Mouse (Mus musculus) left cerebral cortex, adult 2 months (tissue): Measurements from ENCODE around the gene Trmt10a. TPM values are rescaled to one million over a fixed set of nuclear protein-coding genes. Genes with fewer than 3 reads are reported as not detected.

Experiments
- DNase-seq, 2 experiments: peaks; one replicate each; pipeline ENCODE4 v3.0.0; 2021 to 2022; ENCODE audit warnings: low spot score in 2 of 2, mixed read lengths in 1 of 2; ENCODE audit errors: extremely low spot score in 1 of 2
- H3K27ac ChIP-seq: fragments of 200-600 bp; 2 replicates; pipeline ENCODE4 v1.8.1; 2022
- H3K4me3 ChIP-seq: fragments of 200-600 bp; 2 replicates; pipeline ENCODE4 v1.8.1; 2022
- CTCF ChIP-seq: fragments of 200-600 bp; IDR thresholded peaks from 2 replicates; pipeline ENCODE4 v1.8.1; 2022; ENCODE audit warnings: antibody characterized with exemption, mild to moderate bottlenecking, moderate library complexity
- intact Hi-C: fragments of 180-260 bp; cut with DNase I; formaldehyde crosslinking; loops from one replicate; pipeline ENCODE4 v1.15.1; 2025
- total RNA-seq, 2 experiments: library from RNA; stranded (reverse); gene quantifications; 2 replicates each; pipeline ENCODE4 v1.2.3; 2021

The Trmt10a gene
- total RNA-seq, 2 experiments from 2014 or later: 5.8 to 6.2 TPM

DNA sequence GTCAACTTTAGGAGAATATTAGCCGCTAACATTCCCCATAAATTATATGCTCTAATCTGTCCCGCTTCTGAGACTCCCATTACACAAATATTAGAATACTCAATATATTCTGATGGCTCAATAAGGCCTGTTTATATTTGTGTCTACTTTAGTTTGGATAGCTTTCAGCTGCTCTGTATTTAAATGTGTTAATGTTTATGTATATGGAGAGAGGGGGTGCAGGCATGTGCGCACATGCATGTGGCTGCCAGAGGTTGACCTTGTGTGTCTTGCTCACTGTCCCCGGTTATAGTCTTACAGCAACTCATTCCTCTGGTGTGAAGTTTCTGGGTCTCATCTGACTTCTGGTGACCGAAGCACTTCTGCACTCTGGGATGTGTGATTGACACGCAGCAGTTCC lies 32.3 kb downstream of the Trmt10a start:
- no peak for TF ChIP-seq CTCF
- no peak overlapping the region for H3K27ac ChIP-seq
- H3K4me3 ChIP-seq: no peak overlapping the region
- no peak for DNase-seq
- intact Hi-C loops: no loop called here

DNA sequence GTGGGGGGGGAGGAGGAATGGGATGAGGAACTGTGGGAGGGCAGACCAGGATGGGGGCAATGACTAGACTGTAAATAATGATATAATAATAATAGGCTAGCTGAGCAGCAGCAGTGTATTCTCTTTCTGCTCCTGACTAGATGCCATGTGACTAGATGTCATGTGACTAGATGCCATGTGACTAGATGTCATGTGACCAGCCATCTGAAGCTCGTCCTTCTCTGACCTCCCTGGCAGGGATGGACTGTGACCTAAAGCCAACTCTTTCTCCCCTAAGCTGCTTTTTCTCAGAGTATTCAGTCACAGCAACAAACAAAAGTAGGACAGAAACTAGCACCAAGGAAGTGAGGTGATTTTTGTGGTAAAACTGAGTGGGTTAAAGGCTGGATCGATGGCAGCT lies 38.8 kb downstream of the Trmt10a start:
- H3K4me3 ChIP-seq: no peak overlapping the region
- H3K27ac ChIP-seq: no peak overlapping the region
- intact Hi-C loops: no loop called here
- no peak for DNase-seq
- no peak for TF ChIP-seq CTCF

DNA sequence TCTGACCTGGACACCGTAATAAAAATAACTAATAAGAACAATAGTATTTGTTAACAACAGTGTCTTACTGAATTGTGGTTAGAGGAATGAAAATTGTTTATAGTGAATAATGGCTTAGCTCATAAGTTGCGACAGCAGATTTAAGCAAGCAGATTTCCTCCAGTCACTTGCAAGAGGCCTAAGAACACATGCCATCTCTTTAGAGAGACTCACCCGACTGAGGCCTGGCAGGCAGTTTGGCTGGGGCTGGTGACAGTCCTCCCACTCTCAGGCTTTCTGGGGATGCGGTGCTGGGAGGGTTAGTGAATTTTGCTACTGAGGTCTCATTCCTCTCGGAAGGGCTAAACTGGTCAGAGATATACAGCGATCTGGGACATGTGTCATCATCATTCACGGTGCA lies 40.1 kb downstream of the Trmt10a start:
- no peak overlapping the region for H3K27ac ChIP-seq
- H3K4me3 ChIP-seq: no peak overlapping the region
- no peak for TF ChIP-seq CTCF
- DNase-seq: no peak
- intact Hi-C loops: no loop called here

DNA sequence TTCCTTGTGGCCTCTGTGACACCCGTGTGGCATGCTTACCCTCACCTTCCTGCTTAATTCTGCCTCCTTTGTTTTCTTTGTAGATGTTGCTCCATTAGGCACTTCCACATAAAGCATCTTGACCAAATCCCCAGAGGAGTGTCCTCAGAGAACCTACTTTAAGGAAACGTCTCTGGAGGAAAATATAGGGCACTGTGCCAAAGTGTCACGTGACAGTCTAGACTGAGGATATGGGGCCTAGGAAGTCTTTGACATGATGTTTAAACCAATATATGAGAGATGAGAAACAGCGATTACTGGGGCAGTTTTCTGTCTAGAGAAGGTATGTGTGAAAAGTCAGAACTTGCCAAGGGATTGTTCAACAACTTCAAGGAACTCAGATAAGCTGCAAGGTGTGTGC lies 42.0 kb downstream of the Trmt10a start:
- intact Hi-C loops: no loop called here
- no peak overlapping the region for H3K4me3 ChIP-seq
- no peak for DNase-seq
- TF ChIP-seq CTCF: no peak
- no peak overlapping the region for H3K27ac ChIP-seq

DNA sequence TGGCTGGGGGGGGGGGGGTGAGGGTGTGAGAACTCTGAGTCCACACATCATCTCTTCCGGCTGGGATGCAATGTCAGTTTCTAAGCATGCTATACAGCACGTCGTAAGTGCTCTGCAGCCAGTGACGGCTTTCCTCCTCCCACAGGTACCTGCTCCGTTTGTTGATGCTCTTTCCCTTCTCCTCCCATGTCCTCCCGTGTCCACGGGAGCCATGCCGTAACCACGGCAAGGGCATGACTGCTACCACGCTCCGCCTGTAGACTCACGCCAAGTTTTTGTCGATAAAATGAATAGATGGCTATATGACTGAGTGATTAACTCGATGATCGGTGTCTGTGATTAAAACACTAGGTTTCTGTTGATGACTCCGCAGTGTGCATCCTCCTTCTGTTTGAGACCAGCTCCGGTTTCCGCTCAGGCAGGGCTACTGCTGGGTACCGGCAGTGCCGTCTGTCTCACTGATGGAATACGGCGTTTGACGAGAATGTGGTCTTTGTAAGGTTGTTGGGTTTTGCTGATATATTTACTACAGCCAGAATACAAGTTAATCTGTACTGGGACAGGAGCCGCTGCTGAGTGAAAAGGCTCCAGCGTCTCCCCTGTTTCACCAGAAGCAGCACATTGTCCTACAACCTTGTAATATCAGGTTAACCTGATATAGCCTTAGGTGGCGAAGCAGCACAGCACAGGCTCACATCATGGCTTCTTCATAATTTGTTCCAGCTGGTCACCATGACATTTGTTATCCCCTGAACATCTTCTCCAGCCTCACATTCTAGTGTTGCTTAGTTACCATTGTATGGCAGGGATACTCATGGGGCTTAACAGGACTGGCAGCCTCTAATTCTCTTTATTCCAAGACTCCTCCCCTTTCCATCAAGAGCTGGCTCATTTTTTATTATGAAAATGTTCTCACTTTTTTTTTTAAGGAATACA lies 43.0 kb downstream of the Trmt10a start:
- no peak for DNase-seq
- TF ChIP-seq CTCF: no peak
- intact Hi-C loops: no loop called here
- H3K27ac ChIP-seq: no peak overlapping the region
- no peak overlapping the region for H3K4me3 ChIP-seq

DNA sequence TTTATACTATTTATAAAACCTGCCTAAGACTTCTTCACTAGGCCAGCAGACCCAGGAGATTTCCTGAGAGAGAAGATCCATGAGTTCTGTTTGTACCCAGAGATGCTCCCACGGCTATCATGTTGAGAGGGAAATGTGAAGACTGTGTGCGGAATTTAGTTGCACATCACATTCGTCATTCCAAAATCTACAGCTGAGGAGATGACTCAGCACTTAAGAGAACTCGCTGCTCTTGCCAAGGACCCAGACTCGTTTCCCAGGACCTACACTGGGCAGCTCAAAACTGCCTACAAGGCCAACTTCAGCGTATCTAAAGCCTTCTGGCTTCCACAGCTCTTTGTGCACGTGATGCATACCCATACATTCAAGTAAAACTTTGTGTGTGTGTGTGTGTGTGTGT lies 49.0 kb downstream of the Trmt10a start:
- no peak overlapping the region for H3K27ac ChIP-seq
- DNase-seq: no peak
- no peak for TF ChIP-seq CTCF
- intact Hi-C loops: no loop called here
- no peak overlapping the region for H3K4me3 ChIP-seq

DNA sequence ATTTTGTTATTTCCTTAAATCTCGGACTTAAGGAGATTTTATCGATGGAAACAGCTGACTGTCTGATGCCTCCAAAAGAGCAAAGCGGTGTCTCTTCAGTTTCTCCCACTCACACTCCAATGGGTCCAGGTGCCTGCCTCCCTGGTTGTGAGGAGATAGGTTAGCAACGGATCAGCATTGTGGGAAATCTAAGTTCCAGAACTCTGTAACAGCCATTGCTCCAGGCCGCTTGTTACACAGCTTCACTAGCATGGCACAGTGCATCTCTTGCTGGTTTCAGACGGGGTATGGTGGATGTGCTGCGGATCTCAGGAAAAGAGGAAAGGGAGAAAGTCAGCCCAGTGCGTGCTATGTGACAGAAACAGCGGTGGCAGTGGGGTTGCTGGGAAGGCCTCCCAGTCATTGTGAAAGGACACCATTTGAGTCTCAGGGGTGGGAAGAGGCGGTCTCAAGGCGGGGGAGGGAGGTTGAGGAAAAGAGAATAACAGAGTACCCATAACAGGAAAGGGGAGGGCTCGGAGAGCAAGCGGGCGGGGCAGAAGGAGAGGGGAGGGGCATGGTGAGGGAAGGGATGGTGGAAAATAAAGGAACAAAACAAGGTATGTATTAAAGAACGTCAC lies 50.5 kb downstream of the Trmt10a start, which contains the start of gene 4930579F01Rik:
4930579F01Rik (minus strand) TSS at position 143 of the 620 bp plus-strand sequence.
- intact Hi-C loops: no loop called here
- Histone ChIP-seq H3K4me3 (no peak within 1 kb of the TSS), H3K27ac (no peak within 1 kb of the TSS)
- DNase-seq: no peak
- TF ChIP-seq CTCF: no peak

DNA sequence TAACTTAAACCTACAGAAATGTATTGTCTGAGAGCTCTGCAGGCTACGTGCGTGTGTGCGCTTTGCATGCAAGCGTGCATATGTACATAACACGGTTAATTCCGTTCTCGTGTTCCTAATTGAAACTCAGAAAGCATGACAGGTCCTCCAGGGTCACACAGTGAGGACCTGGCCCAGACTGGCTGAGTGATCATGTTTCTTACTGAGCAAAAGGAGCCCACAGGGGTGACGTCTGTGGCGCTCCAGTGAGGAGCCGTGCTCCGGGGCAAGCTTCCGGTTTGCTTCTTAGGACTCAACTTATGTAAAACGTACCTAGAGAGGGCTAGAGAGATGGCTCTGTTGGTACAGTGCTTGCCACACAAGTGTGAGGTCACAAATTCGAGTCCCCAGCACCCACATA lies 53.8 kb downstream of the Trmt10a start:
- DNase-seq: no peak
- intact Hi-C loops: no loop called here
- TF ChIP-seq CTCF: no peak

DNA sequence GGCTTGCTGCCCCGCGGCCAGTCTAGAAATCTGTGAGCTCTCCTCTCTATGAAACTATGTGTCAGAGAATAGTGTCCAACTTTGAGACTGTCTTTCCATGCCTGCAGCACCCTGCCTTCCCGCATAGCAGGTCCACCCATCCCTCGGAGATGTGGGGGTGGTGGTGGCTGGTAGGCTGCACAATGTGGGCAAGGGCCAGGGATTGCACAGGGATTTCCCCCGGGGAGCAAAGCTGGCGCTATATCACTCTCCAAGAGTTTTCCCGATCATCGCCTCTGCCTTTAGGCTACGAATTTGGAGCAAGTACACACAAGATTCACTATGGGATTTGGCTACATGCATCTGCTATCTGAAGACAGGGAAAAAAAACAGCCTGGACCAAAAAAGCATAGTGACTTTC lies 54.3 kb downstream of the Trmt10a start:
- Histone ChIP-seq H3K4me3 (no peak overlapping the region), H3K27ac (no peak overlapping the region)
- intact Hi-C loops: no loop called here
- no peak for DNase-seq
- no peak for TF ChIP-seq CTCF

More for the DNA sequence above, 53.8 kb downstream of the Trmt10a start:
- Histone ChIP-seq H3K27ac (no peak overlapping the region), H3K4me3 (no peak overlapping the region)

DNA sequence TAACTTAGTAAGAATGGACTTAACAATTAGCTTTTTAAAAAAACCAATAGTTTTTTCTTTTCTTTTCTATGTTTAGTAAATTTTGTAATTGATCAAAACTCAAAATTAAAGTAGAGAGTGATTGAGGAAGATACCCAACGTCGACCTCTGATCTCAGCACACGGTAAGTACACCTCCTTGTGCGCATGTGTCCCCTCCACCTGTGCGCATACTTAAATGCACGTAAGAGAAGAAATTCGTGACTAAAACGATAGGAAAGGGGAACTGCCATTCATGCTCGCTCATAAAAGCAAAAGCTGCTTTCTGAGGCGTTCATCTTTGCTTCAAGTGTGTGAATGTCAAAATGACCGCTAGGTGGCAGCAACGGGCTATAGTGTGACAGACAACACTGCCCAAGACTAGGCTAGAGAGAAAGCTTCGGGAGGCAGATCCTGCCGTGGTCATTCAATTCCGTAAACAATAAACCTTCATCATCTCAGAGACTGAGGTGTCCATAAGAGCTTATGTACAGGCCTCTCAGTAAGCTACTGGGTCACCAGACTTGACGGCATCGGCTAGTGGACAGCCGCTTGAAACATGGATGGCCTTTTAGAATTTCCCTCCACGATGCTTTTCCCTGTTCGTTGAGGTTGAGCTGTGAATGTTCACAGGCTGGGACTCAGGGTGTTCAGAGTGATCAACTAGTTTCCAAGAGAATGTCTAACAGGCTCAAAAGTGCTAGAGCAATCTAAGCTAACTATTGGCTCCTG lies 54.9 kb downstream of the Trmt10a start:
- intact Hi-C loops: loop anchor here (1.0 kb wide), 2 partner anchors 207 to 234 kb away; no protein-coding TSS in a partner anchor
- TF ChIP-seq CTCF: peak; percentile 94
- peak; percentile 86 to 89 for DNase-seq
- H3K4me3 ChIP-seq: peak overlapping the region; percentile 13; the same call in 1 of the 2 replicates
- H3K27ac ChIP-seq: no peak overlapping the region

DNA sequence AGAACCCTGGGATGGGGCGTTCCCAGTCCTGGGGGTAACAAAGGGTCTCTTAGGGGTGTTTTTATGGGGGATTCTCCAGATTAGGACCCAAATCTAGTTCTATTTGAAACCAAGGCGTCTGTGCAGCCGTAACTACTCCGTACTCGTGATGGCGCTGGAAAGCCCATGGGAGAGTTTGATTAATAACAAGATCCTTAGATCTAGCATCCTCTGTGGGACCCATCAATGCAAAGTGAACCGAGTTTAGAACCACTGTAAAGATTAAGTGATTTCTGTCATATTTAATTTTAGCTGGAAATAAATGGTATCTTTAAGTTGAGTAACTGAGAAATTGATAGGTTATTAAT lies 55.4 kb downstream of the Trmt10a start:
- TF ChIP-seq CTCF: no peak
- intact Hi-C loops: loop anchor here (1.0 kb wide), 2 partner anchors 207 to 234 kb away; no protein-coding TSS in a partner anchor
- no peak overlapping the region for H3K27ac ChIP-seq
- no peak for DNase-seq
- H3K4me3 ChIP-seq: no peak overlapping the region

DNA sequence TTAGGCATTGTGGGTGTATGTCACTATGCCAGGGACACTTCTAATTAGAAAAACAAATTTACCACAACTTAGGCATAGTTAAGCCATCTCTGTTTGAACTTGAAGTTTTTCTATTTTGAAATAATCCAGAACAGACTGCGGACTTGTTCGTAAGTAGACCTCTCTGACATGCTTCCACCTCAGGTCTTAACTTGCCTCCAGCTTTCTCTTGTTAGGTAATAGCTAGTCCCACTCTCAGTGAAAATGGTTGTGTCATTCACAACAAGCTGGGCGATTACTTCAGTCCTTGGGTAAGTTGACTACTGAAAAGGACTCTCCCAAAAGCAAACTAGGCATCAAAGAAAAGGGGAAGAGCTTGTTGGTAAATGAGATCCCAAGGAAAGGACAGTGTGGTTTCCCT lies 65.6 kb downstream of the Trmt10a start:
- Histone ChIP-seq H3K4me3 (no peak overlapping the region), H3K27ac (no peak overlapping the region)
- DNase-seq: no peak
- no peak for TF ChIP-seq CTCF
- intact Hi-C loops: no loop called here

Other genes with a start within 250 kb of the Trmt10a start
- gene Lamtor3, start 224.9 kb upstream of the Trmt10a start, total RNA-seq: 10 to 100 TPM; 68.4 to 73.2 TPM
- 1 to 10 TPM; 2.6 to 3.4 TPM for gene Dapp1, start 161.9 kb upstream of the Trmt10a start, total RNA-seq
- gene 1110002E22Rik, start 78.4 kb upstream of the Trmt10a start, total RNA-seq: 1 to 10 TPM; 2.9 to 3.0 TPM
- gene Gm5105, start 76.1 kb upstream of the Trmt10a start, total RNA-seq: under 1 TPM; 0.28 to 0.34 TPM
- gene Mttp, start 1.5 kb downstream of the Trmt10a start, total RNA-seq: 1 to 10 TPM; 6.2 to 6.5 TPM
- gene 4930579F01Rik, start 50.4 kb downstream of the Trmt10a start, total RNA-seq: not detected
- gene Adh7, start 74.3 kb downstream of the Trmt10a start, total RNA-seq: under 1 TPM in 1 of 2 experiments, not detected in 1; 0.28 TPM
- gene Adh1, start 117.5 kb downstream of the Trmt10a start, total RNA-seq: under 1 TPM; 0.42 to 0.63 TPM
- gene Adh6a, start 169.8 kb downstream of the Trmt10a start, total RNA-seq: not detected
- not detected for gene Adh6b, start 198.3 kb downstream of the Trmt10a start, total RNA-seq